Mouse (Mus musculus) heart, adult 11 months (tissue): ENCODE measurements around the gene Gm47996.
"Not testable (repeated sequence)": the region's sequence is repeated elsewhere in the genome, so short reads cannot be mapped to it uniquely, and the experiment has no call there.

Experiments
- DNase-seq: peaks from one replicate; pipeline ENCODE4 v3.0.0; 2022

Gm47996 gene

GRCm38 (mm10) chr1:151209824-151210355 lies at the start of gene Gm47996:
Gm47996 (plus strand) TSS chr1:151210131.
- peak; percentile 90 for DNase-seq

GRCm38 (mm10) chr1:151166031-151166430 lies 43.9 kb upstream of the Gm47996 start:
- no peak for DNase-seq

- DNase-seq, result no peak
These were observed 42.5 kb upstream of the Gm47996 start for GRCm38 (mm10) chr1:151167297-151168047.

- no peak for DNase-seq
These were observed 41.3 kb upstream of the Gm47996 start for GRCm38 (mm10) chr1:151168637-151169036.

- DNase-seq, result peak; percentile 97
These were observed 38.1 kb upstream of the Gm47996 start for GRCm38 (mm10) chr1:151171572-151172461.

- peak; percentile 88 for DNase-seq
These were observed 32.6 kb upstream of the Gm47996 start for GRCm38 (mm10) chr1:151177030-151177936.

GRCm38 (mm10) chr1:151177937-151178271 lies 32.0 kb upstream of the Gm47996 start:
- peak; percentile 5 for DNase-seq

GRCm38 (mm10) chr1:151178505-151179083 lies 31.3 kb upstream of the Gm47996 start:
- peak; percentile 14 for DNase-seq

- no peak for DNase-seq
These were observed 29.8 kb upstream of the Gm47996 start for GRCm38 (mm10) chr1:151180167-151180566.

GRCm38 (mm10) chr1:151182266-151182665 lies 27.7 kb upstream of the Gm47996 start, which contains the start of gene Gm47985:
Gm47985 (plus strand) TSS chr1:151182537.
- not testable (repeated sequence) for DNase-seq

GRCm38 (mm10) chr1:151186186-151186585 lies 23.7 kb upstream of the Gm47996 start:
- peak; percentile 44 for DNase-seq

GRCm38 (mm10) chr1:151186879-151187424 lies 23.0 kb upstream of the Gm47996 start:
- peak; percentile 16 for DNase-seq

GRCm38 (mm10) chr1:151188469-151188868 lies 21.5 kb upstream of the Gm47996 start:
- DNase-seq, result no peak

- DNase-seq, result not testable (repeated sequence)
These were observed 17.9 kb upstream of the Gm47996 start, which contains the start of gene Gm8947 for GRCm38 (mm10) chr1:151192075-151192474. Gm8947 (plus strand) TSS chr1:151192376.

GRCm38 (mm10) chr1:151192739-151193138 lies 17.2 kb upstream of the Gm47996 start:
- DNase-seq, result peak; percentile 85

GRCm38 (mm10) chr1:151195986-151196385 lies 13.9 kb upstream of the Gm47996 start:
- not testable (repeated sequence) for DNase-seq

- DNase-seq, result not testable (repeated sequence)
These were observed 13.2 kb upstream of the Gm47996 start for GRCm38 (mm10) chr1:151196690-151197089.

GRCm38 (mm10) chr1:151198120-151198519 lies 11.8 kb upstream of the Gm47996 start, which contains the start of gene Gm47995:
Gm47995 (plus strand) TSS chr1:151198448.
- DNase-seq, result not testable (repeated sequence)

GRCm38 (mm10) chr1:151200620-151201019 lies 9.3 kb upstream of the Gm47996 start:
- DNase-seq, result not testable (repeated sequence)

- not testable (repeated sequence) for DNase-seq
These were observed 7.2 kb upstream of the Gm47996 start for GRCm38 (mm10) chr1:151202771-151203170.

GRCm38 (mm10) chr1:151203818-151204217 lies 6.1 kb upstream of the Gm47996 start, which contains the start of gene 3110040M04Rik:
3110040M04Rik (plus strand) TSS chr1:151204121.
- not testable (repeated sequence) for DNase-seq
